Mouse (Mus musculus) lung, postnatal 0 days (tissue): ENCODE measurements around the gene Ltn1. TPM values are rescaled to one million over a fixed set of nuclear protein-coding genes. Genes with fewer than 3 reads are reported as not detected.
A peak's percentile ranks its signal among the peaks of the same experiment; 100 is the strongest.

ENCODE experiments used
- ATAC-seq: fragments of 200-750 bp; cut with Nextera tagmentation; 2 replicates; pipeline ENCODE4 v1.8.0; 2017; ENCODE audit warnings: moderate library complexity
- DNase-seq: peaks from one replicate; pipeline ENCODE4 v3.0.0-alpha.2; 2016; ENCODE audit warnings: low spot score
- H3K27ac ChIP-seq: fragments of 300-500 bp; sonication (generic); 2 replicates; pipeline ENCODE4 v1.5.1; 2014; ENCODE audit warnings: antibody characterized with exemption, mild to moderate bottlenecking, low read length, mixed read lengths
- H3K27me3 ChIP-seq: fragments of 300-500 bp; sonication (generic); replicated peaks from 2 replicates; pipeline ENCODE4 v1.6.1; 2014; ENCODE audit warnings: low read length, mixed read lengths; ENCODE audit not compliant: insufficient read depth
- H3K36me3 ChIP-seq: fragments of 300-500 bp; sonication (generic); 2 replicates; pipeline ENCODE4 v1.6.1; 2014; ENCODE audit warnings: low read length, mixed read lengths; ENCODE audit not compliant: insufficient read depth
- H3K4me1 ChIP-seq: fragments of 300-500 bp; sonication (generic); 2 replicates; pipeline ENCODE4 v1.6.1; 2014; ENCODE audit warnings: antibody characterized with exemption, low read depth, low read length, mixed read lengths; ENCODE audit not compliant: insufficient read depth
- H3K4me2 ChIP-seq: fragments of 300-500 bp; sonication (generic); replicated peaks from 2 replicates; pipeline ENCODE4 v1.6.1; 2014; ENCODE audit warnings: low read depth, mild to moderate bottlenecking, low read length, moderate library complexity, mixed read lengths
- H3K4me3 ChIP-seq: fragments of 300-500 bp; sonication (generic); 2 replicates; pipeline ENCODE4 v1.5.1; 2014; ENCODE audit warnings: low read depth, low read length
- H3K9ac ChIP-seq: fragments of 300-500 bp; sonication (generic); replicated peaks from 2 replicates; pipeline ENCODE4 v1.6.1; 2014; ENCODE audit warnings: low read depth, mild to moderate bottlenecking
- H3K9me3 ChIP-seq: fragments of 300-500 bp; sonication (generic); 2 replicates; pipeline ENCODE4 v1.6.1; 2016; ENCODE audit warnings: low read length, mixed read lengths
- CTCF ChIP-seq: IDR thresholded peaks from 2 replicates; pipeline ENCODE4 v1.5.1; 2016; ENCODE audit warnings: antibody characterized with exemption, mild to moderate bottlenecking
- EP300 ChIP-seq: IDR thresholded peaks from 2 replicates; pipeline ENCODE4 v1.6.1; 2016; ENCODE audit warnings: antibody characterized with exemption, mild to moderate bottlenecking, control low read depth
- WGBS: fragments of 180-500 bp; shearing (Covaris S2); extraction: QIAGEN DNeasy Blood & Tissue Kit; methylation state at CpG from one replicate; pipeline ENCODE4 v1.1.7; 2014; 5-methylcytosine and 5-hydroxymethylcytosine counted together
- polyA plus RNA-seq: library from polyadenylated mRNA; unstranded; fragments of >200 nt; fragmentation: Nextera tagmentation; extraction: Ambion mirVana; gene quantifications from 2 replicates; pipeline ENCODE4 v1.2.1, GENCODE M21; 2015

The Ltn1 gene
- polyA plus RNA-seq, 1 experiment from 2014 or later, result 13.1 TPM

GRCm38 (mm10) chr16:87354075-87354583 lies 78.3 kb downstream of the Ltn1 start, which contains the start of gene N6amt1:
TSS of gene N6amt1 (plus strand) at chr16:87354185.
- no peaks in the 10 kb centered on the region for H3K4me1 ChIP-seq
- TF ChIP-seq CTCF (peak; percentile 34), EP300 (0 out of 2 replicates have a peak, but pooled peaks have one; percentile 27)
- peak within 1 kb of the TSS; percentile 52 for H3K4me2 ChIP-seq
- no peaks in the 10 kb centered on the region for H3K36me3 ChIP-seq
- peak; percentile 99 for ATAC-seq
- no peaks in the 10 kb centered on the region for H3K9me3 ChIP-seq
- peak within 1 kb of the TSS; percentile 68 for H3K9ac ChIP-seq
- H3K4me3 ChIP-seq, result peak within 1 kb of the TSS; percentile 80
- WGBS, result under 1% methylated on average over 47 of the region's 48 CpGs
- H3K27me3 ChIP-seq, result no peaks in the 10 kb centered on the region
- H3K27ac ChIP-seq, result peak within 1 kb of the TSS; percentile 92
- DNase-seq, result peak; percentile 97

- H3K9ac ChIP-seq, result no peak overlapping the region
These were observed 78.8 kb downstream of the Ltn1 start for GRCm38 (mm10) chr16:87353605-87354004.

DNA sequence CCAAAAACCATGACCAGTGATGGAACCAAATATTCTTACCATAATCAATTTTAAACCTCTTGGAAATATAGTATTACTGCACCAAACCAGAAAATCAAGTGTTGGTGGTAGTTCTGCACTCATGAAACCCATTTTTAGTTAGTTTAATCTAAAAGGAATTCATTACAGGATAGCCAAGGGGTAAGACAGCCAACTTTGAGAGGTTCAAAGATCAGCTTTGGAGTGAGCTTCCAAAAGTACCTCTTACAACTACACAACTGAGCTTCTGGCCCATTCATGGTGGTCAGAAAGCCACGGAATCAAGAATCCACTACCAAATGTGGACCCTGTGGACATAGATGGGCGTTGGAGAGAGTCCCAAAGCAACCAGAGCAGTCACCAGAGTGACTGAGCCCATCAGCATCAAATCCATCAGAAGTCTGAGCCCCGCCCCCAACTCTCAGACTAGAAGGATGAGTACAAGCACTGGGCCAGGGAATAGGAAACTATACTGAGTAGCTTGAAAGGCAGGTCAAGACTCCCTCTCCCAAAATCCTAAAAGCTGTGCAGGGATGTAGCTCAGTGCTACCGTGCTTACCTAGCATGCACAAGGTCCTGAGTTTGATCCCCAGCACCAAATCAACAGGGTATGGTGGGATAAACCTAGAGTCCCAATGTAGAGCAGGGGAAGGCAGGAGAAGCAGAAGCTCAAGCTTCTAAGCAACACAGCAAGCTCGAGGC lies 80.9 kb downstream of the Ltn1 start:
- H3K27me3 ChIP-seq, result no peaks in the 10 kb centered on the region
- H3K4me1 ChIP-seq, result no peaks in the 10 kb centered on the region
- no peak overlapping the region for H3K9ac ChIP-seq
- WGBS, result 66% methylated on average over 5 of the region's 5 CpGs
- ATAC-seq (no peak), DNase-seq (no peak)
- no peak overlapping the region for H3K27ac ChIP-seq
- no peaks in the 10 kb centered on the region for H3K9me3 ChIP-seq
- no peak overlapping the region for H3K4me3 ChIP-seq
- H3K36me3 ChIP-seq, result no peaks in the 10 kb centered on the region
- TF ChIP-seq EP300, result no peak
- no peak for TF ChIP-seq CTCF
- no peak overlapping the region for H3K4me2 ChIP-seq

More at GRCm38 (mm10) chr16:87353605-87354004, 78.8 kb downstream of the Ltn1 start:
- peak overlapping the region; percentile 80; the same call in 1 of the 2 replicates for H3K4me3 ChIP-seq
- H3K36me3 ChIP-seq, result no peaks in the 10 kb centered on the region
- DNase-seq, result no peak
- H3K9me3 ChIP-seq, result no peaks in the 10 kb centered on the region
- no peaks in the 10 kb centered on the region for H3K27me3 ChIP-seq
- 100% methylated on average over 1 of the region's 1 CpGs for whole genome bisulfite sequencing
- no peak for ATAC-seq
- H3K4me2 ChIP-seq, result peak overlapping the region; percentile 52
- TF ChIP-seq EP300, result no peak
- TF ChIP-seq CTCF, result no peak
- H3K27ac ChIP-seq, result no peak overlapping the region
- H3K4me1 ChIP-seq, result no peaks in the 10 kb centered on the region

DNA sequence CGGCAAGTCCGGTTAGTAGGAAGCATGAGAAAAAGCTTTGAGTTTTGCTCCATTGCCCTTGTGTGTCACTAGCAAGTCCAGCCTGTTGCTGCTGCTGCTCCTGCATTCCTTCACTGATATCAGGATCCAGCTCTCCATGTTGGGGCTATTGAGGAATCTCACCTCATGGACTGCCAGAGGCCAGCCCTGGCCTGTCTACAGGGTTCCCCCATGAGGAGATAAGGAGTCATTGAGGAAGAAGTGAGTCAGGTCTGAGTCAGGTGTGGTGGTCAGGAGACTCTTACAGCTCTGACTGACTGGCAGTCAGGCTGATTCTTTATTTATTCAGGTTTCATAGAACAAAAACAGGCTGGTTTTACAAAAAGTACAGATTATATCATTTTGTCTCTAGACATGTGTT lies 84.3 kb downstream of the Ltn1 start:
- H3K27me3 ChIP-seq, result no peaks in the 10 kb centered on the region
- no peaks in the 10 kb centered on the region for H3K9me3 ChIP-seq
- no peak overlapping the region for H3K9ac ChIP-seq
- H3K36me3 ChIP-seq, result no peaks in the 10 kb centered on the region
- TF ChIP-seq EP300 (0 out of 2 replicates have a peak, but pooled peaks have one; percentile 10), CTCF (peak; percentile 12; the same call in 1 of the 2 replicates)
- DNase-seq (peak; percentile 54), ATAC-seq (peak; percentile 87)
- no peak overlapping the region for H3K27ac ChIP-seq
- WGBS, result 89% methylated on average over 2 of the region's 2 CpGs
- H3K4me3 ChIP-seq, result no peak overlapping the region
- H3K4me2 ChIP-seq, result no peak overlapping the region
- H3K4me1 ChIP-seq, result no peaks in the 10 kb centered on the region

- TF ChIP-seq EP300 (no peak), CTCF (no peak)
- Histone ChIP-seq H3K4me3 (no peak overlapping the region), H3K36me3 (no peaks in the 10 kb centered on the region), H3K9ac (no peak overlapping the region), H3K4me1 (no peaks in the 10 kb centered on the region), H3K9me3 (no peaks in the 10 kb centered on the region), H3K27me3 (no peaks in the 10 kb centered on the region), H3K4me2 (no peak overlapping the region), H3K27ac (no peak overlapping the region)
- 70% methylated on average over 6 of the region's 6 CpGs for WGBS
- DNase-seq, result no peak
- ATAC-seq, result no peak
These were observed 91.3 kb downstream of the Ltn1 start for GRCm38 (mm10) chr16:87341043-87341572.

DNA sequence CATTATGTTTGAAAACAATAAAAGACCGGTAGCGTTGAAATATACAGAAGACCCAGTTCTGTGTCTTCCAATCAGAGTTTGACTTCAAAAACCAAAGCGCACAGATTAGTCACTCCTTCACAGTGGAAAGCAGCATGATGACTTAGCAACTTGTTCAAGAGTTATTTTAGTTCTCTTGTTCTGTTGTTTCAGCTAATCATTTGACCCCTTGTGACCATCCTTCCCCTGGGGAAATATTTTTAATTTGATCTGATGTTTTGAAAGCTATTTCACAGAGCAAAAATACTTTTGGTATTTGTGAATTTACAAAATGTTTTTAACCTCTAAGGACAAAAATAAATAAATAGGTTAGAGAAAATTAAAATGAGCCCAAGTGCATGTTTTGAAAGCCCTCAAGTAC lies 97.7 kb downstream of the Ltn1 start:
- no peaks in the 10 kb centered on the region for H3K36me3 ChIP-seq
- H3K9me3 ChIP-seq, result no peaks in the 10 kb centered on the region
- WGBS, result 94% methylated on average over 3 of the region's 3 CpGs
- ATAC-seq (no peak), DNase-seq (no peak)
- H3K4me1 ChIP-seq, result no peaks in the 10 kb centered on the region
- H3K27me3 ChIP-seq, result no peaks in the 10 kb centered on the region
- no peak overlapping the region for H3K4me3 ChIP-seq
- no peak overlapping the region for H3K9ac ChIP-seq
- no peak for TF ChIP-seq EP300
- TF ChIP-seq CTCF, result no peak
- no peak overlapping the region for H3K4me2 ChIP-seq
- no peak overlapping the region for H3K27ac ChIP-seq
